Mouse (Mus musculus): Measurements from ENCODE around the gene Hist1h2br.
A peak's percentile ranks its signal among the peaks of the same experiment; 100 is the strongest.
"Not testable (repeated sequence)": the region's sequence is repeated elsewhere in the genome, so short reads cannot be mapped to it uniquely, and the experiment has no call there.

Gene Hist1h2br

DNA sequence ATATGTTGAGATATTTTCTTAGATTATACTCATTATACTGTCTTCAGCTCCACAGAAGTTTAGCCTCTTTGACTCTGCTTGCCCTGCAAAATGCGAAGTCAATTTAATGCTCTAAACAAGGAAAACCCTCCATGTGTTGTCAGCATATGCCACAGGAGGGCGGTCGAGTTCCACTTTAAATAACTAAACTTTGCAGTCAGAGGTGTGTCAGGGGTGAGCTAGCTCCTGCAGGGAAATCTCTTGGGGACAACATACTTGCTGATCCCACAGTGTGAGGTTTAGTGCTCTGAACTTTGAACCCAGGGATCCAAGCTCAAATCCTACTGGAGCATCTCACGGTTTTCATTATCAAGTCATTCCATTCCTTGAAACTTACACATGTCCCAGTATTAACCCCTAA, 7.0 kb downstream of the Hist1h2br start:
- DNase-seq (ENCODE audit: low read depth, low spot score): not testable (repeated sequence)

DNA sequence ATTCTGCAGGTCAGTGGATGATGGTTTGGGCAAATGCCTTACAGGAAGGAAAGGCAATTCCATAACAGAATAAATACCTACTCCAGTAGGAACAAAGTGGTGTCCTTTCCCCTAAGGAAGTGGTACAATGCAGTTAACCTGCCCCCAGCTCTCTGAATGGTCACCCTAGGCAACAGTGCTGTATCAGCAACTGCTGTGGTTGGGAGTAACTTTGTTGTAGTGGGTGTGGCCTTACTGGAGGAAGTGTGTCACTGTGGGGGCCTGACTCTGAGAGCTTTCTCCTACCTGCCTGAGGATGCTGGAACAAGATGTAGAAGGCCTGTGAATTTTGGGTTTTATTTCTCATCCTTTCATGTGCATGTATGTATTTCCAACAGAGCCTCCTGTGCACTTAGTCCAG, 12.8 kb downstream of the Hist1h2br start:
- DNase-seq (ENCODE audit: low read depth, low spot score): not testable (repeated sequence)

DNA sequence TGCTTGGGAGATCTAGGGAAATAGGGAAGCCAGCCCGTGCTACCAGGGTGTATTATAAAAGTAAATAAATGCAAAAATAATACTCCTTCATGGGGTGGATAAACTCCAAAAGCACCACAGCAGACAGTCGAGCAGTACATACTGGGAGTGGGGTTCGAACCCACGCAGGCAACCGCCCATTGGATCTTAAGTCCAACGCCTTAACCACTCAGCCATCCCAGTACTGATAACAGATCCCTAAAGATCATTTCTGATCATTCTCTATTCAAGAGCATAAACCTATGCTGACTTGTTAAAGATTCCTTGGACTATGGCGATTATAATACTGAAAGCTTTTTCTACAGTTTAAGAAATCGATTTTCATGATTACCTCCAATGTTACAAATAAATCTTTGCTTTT, 14.3 kb downstream of the Hist1h2br start:
- DNase-seq (ENCODE audit: low read depth, low spot score): no peak

DNA sequence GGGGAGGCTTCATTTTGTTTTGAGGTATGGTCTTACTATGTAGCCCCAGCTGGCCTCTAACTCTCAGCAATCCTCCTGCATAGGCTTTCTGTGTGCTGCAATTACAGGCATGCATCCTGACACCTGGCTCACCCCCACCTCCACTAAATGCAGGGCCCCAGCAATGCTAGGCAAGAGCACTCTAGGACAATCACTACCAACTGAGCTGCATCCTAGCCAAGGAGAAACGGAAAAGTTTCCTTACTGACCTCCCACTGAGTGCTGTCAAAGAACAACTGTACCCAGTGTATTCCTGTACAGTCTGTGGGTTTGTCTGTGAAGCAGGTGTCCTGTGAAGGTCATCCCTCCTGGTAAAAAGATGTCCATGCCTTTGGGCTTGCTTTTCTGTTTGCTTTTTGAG, 17.2 kb downstream of the Hist1h2br start:
- DNase-seq (ENCODE audit: low read depth, low spot score): not testable (repeated sequence)

DNA sequence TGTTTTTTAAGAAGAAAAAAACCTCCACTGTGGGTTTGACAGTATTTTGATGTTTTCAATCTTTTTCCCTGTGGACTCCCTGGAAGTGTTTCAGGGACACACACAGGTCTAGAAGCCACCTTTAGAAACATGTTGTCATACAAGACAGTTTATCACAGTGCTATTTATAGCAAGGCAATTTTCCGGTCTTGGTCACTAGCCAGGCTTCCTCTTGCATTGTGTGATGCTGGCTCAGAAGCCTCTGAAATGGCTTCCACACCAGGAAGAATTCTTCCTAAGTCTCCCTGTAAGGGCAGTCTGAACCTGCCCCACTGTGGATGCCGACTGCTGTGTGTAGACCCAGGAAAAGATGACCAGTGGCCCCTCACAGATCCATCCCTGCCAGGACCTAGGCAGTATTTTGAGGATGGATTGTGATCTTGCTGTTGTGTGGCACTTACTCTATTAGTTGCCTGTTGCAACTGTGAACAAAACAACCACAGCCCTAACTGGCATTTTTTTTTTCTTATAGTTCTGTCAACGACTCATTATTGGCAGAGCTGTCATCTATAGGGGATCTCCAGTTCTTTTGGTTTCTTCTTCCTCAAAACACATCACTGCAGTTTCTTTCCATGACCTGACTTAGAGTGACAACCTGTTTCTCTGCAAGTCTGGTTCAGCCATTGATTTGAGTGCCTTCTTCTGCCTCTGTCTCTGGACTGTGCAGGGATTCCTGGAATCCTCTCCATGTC, 18.8 kb downstream of the Hist1h2br start:
- DNase-seq (ENCODE audit: low read depth, low spot score): no peak

DNA sequence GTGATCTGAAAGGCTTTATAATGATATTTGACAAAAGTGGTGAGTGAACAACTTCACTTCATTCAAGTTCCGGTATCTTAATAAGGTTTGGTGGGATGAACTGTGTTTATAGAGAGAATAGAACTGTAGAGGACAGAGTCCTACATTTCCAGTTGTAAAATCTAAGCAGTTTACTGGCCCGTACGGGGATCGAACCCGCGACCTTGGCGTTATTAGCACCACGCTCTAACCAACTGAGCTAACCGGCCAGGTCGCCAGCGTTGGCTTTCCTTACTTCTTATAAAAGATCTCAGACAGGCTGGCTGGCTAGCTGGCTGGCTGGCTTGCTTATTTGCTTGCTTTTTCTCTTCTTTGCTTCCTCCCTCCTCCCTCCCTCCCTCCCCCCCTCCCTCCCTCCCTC, 21.6 kb downstream of the Hist1h2br start:
- peak; percentile 52 for DNase-seq (ENCODE audit: low read depth, low spot score)

DNA sequence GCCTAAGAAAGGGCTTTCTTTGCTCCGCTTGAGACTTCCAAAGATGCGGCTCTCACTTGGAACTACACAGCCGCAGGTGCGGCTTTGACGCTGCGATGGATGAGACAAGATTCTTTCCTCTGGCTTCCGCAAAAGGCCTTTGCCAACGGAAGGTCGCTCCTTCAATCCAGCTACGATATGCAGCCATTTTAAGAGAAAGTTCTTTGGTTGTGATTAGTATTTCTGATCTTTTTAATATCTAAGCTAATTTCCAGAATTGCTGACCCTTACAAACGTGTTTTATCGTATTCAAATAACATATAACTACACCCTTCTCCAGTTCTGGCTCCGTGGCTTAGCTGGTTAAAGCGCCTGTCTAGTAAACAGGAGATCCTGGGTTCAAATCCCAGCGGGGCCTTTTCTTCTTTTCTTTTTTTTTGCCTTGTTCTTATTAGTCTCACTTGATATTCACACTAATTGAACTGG, 22.2 kb downstream of the Hist1h2br start:
- peak; percentile 20 for DNase-seq (ENCODE audit: low read depth, low spot score)

DNA sequence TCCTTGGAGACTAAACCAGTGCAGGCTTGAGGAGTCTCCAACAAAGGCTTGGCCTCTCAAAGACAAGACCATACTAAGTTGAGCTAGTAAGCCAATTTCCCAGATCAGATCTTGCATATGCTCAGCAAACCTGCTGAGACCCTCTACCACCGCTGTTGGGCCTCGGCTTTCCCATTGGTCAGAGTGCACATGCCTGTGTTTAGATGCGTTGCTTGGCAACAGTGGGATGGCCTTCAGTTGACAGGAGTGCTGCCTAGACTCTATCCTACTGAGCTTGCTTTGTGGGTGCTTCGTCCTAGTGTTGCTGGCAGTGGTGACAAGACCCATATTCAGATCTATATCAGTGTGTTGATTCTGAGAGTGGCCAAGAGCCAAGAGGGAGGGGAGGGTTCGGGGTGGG, 28.1 kb downstream of the Hist1h2br start:
- no peak for DNase-seq (ENCODE audit: low read depth, low spot score)

DNA sequence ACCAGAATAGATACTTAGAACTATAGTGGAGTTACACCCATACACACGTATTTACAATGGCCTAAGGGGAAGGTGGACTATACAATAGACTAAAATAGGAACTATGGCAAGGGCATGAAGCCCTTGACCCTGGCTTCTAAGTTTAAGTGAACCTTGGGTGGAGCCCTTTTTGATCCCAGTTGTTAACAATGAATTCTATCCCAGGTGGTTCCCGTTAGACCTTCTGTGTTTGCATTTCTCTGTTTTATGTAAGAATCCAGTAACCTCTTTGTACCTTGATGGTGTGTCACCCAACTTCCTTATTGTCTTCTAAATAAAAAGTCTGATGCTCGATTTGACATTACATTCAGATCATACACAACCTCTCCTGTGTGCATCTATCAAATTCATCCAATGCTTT, 32.0 kb downstream of the Hist1h2br start:
- DNase-seq (ENCODE audit: low read depth, low spot score): not testable (repeated sequence)

DNA sequence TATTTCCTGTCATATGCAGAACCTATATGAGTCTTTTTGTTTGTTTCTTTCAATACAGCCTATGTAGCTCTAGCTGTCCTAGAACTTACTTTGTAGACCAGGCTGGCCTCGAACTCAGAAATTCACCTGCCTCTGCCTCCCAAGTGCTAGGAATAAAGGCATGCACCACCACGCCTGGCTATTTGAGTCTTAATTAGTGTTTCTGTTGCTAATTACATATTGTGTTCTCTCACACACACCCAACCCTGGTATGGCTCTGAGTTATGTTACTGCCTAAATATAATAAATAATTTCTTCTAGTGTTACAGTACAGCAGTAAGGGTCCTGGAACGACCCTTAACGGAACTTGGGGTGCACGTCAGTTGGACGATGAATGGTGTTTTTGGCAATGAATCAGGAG, 47.2 kb downstream of the Hist1h2br start:
- no peak for DNase-seq (ENCODE audit: low read depth, low spot score)

DNA sequence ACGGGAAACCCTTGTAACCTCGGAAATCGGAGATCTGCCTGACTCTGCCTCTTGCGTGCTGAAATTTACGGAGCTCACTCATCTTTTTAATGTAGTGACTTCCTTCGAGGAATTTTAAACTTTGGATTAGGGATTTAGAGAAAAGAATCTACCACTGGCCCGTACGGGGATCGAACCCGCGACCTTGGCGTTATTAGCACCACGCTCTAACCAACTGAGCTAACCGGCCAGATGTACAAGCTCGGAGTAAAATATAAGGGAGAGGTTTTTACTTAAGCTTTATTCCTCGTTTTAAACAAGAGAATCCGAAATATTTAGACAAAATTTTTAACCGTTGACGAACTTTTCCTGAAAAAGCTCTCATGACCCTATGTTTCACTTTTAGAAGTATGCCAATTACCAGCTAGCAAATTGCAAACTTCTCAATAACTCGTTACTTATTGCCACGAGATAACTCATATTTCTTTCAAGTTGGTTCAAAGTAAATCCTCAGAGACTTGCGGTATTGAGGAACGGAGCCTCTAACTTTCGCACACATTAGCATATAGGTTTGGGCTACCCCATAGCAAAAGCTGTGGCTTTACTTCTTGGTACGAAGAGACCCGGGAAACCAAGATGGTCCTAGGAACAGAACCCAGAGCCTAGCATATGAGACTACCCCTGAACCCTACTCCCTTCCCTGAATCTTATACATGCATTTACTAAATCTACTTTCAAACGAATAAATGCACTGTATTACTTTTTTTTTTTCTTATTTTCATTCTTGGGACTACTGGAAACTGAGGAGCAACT, 48.5 kb downstream of the Hist1h2br start:
- DNase-seq (ENCODE audit: low read depth, low spot score): peak; percentile 12

DNA sequence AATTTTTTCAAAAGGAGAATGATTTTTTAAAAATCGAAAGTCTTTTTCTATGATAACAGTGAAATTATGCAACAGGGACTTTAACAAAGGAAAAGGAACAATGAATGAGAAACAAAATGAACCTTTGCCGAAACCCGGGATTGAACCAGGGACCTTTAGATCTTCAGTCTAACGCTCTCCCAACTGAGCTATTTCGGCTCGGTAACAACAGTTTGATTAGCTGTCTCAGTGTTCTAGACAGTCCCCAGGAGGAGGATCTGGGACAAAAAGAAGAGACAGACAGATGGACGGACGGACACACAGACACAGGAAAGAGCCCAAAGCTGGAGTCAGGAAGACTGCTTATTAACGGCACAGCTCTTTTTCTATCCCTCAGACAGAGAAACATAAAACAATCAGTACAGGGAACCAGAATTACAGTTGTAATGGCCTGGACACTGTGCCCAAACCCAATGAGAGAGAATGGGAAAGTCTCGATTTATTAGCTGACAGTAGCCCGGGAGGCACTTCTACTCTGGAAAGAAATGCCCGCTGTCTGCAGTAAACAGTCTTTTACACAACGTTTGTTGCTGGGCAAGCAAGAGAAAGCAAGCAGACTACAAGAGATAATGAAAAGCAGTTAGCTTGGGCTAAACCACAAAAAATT, 49.3 kb downstream of the Hist1h2br start:
- DNase-seq (ENCODE audit: low read depth, low spot score): peak; percentile 8

DNA sequence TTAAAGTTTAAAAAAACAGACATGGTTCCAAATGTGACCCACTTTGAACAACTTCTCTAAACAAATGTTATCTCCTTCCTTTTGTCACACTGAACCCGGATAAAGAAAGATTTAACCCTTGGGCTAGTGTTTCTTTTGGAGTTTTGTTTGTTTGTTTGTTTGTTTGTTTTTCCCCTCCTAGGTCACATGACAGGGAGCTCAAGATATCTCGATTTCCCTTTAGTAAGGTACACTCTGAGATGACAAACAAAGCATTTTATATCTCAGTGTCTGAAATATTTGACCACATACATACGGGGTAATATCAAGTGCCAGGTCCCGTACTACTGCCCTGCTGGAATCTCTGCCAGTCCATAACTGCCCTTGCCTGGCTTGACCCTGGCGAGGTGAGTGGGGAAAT, 49.9 kb downstream of the Hist1h2br start:
- DNase-seq (ENCODE audit: low read depth, low spot score): no peak

DNA sequence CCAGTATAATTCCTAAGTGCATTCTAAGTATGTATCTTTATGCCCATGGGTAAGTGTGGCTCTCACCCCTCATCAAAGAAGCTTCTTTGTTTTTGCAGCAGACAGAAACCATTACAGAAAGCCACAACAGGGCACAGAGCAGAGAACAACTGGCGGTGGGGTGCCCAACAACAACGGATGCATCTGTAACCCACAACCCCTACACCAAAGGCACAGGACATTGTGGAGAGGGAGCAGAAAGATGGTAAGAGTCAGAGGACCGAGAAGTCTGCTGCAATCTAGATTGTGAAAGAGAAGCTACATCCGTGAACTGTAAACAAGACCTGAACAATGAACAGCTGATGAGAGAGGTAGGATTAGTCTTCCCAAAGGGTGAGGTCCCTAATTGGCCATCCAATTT, 51.0 kb downstream of the Hist1h2br start:
- DNase-seq (ENCODE audit: low read depth, low spot score): no peak

All from CD4-positive helper T cell, adult 2 months (primary cell).